Mouse (Mus musculus) brain, embryonic 14.5 days (tissue): ENCODE data around the gene Glis3.

Source experiments
- CTCF ChIP-seq: fragments of 200-500 bp; IDR thresholded peaks from 2 replicates; pipeline ENCODE4 v1.5.1; 2012; ENCODE audit warnings: inconsistent platforms, mild to moderate bottlenecking, moderate library complexity, borderline replicate concordance; ENCODE audit not compliant: insufficient read depth, insufficient read length; ENCODE audit errors: extremely low read depth
- POLR2A ChIP-seq: fragments of 200-500 bp; IDR thresholded peaks from 2 replicates; pipeline ENCODE4 v1.6.1; 2012; ENCODE audit warnings: mild to moderate bottlenecking, inconsistent platforms, borderline replicate concordance; ENCODE audit not compliant: poor library complexity, insufficient read depth, insufficient read length, severe bottlenecking; ENCODE audit errors: extremely low read depth

DNA sequence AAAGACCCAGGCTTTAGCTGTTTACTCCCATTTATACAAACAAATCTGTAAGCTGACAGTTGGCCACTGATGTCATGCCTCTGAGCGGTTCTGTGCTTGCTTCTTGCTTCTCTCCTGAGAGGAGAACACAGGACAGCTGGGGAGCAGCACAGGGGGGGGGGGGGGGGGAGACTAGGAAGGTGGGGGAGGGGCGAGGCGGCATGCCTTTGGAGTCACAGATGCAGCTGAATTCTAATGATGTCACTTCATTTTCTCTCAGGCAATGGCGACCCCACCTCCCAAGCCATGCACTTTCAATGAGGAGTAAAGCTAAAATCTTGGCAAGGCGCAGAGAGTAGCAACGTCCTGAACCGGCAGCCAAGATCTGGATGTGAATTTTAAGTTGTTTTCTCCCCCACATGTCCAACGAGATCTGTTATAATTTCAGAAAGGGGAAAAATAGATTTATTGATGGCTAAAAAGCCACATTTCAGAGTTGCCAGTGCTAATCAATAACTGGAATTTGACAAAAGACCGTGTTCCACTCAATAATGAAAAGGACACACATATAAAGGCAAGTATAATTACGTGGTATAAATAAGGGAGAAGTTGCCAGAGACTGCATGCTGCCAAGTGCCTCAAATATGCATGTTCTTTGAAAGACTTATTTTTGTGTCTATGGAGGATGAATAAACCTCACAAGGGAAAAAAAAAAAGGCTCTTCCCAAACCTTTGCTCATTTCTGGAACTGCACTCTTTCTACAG is 297.5 kb downstream of the Glis3 start:
- no peak for TF ChIP-seq POLR2A
- no peak for TF ChIP-seq CTCF
